Mouse (Mus musculus): ENCODE results near the gene Hyal1. TPM values are rescaled to one million over a fixed set of nuclear protein-coding genes. Genes with fewer than 3 reads are reported as not detected.

Gene Hyal1
- total RNA-seq, 2 experiments from 2014 or later: 6.0 to 8.5 TPM

- Histone ChIP-seq H3K4me3 (no peak overlapping the region), H3K27ac (no peak overlapping the region)
- DNase-seq (ENCODE audit: extremely low spot score in 1 of 2, low spot score in 2 of 2): peak; percentile 88 to 97
- intact Hi-C loops (cut with DNase I): loop anchor here (1.0 to 2.0 kb wide), 3 partner anchors 42 to 133 kb away; no protein-coding TSS in a partner anchor
- TF ChIP-seq CTCF (IDR thresholded peaks at IDR 0.05): peak; percentile 99
Observed at GRCm38 (mm10) chr9:107602068-107602648, 25.4 kb downstream of the Hyal1 start.

GRCm38 (mm10) chr9:107603251-107603650, 26.5 kb downstream of the Hyal1 start:
- intact Hi-C loops (cut with DNase I): loop anchor here (2.0 kb wide), 1 partner anchor 132 kb away; no protein-coding TSS in a partner anchor
- TF ChIP-seq CTCF (IDR thresholded peaks at IDR 0.05): no peak
- no peak overlapping the region for H3K27ac ChIP-seq
- no peak for DNase-seq (ENCODE audit: extremely low spot score in 1 of 2, low spot score in 2 of 2)
- H3K4me3 ChIP-seq: no peak overlapping the region

GRCm38 (mm10) chr9:107605041-107605661, 28.4 kb downstream of the Hyal1 start:
- H3K27ac ChIP-seq: no peak overlapping the region
- intact Hi-C loops (cut with DNase I): no loop called here
- no peak for TF ChIP-seq CTCF (IDR thresholded peaks at IDR 0.05)
- H3K4me3 ChIP-seq: no peak overlapping the region
- DNase-seq (ENCODE audit: extremely low spot score in 1 of 2, low spot score in 2 of 2): no peak

GRCm38 (mm10) chr9:107606591-107606990, 29.9 kb downstream of the Hyal1 start:
- DNase-seq (ENCODE audit: extremely low spot score in 1 of 2, low spot score in 2 of 2): no peak
- intact Hi-C loops (cut with DNase I): no loop called here
- Histone ChIP-seq H3K4me3 (no peak overlapping the region), H3K27ac (no peak overlapping the region)
- no peak for TF ChIP-seq CTCF (IDR thresholded peaks at IDR 0.05)

- no peak for DNase-seq (ENCODE audit: extremely low spot score in 1 of 2, low spot score in 2 of 2)
- TF ChIP-seq CTCF (IDR thresholded peaks at IDR 0.05): no peak
- intact Hi-C loops (cut with DNase I): no loop called here
- no peak overlapping the region for H3K4me3 ChIP-seq
- H3K27ac ChIP-seq: no peak overlapping the region
Observed at GRCm38 (mm10) chr9:107607036-107607435, 30.3 kb downstream of the Hyal1 start.

GRCm38 (mm10) chr9:107607653-107608245, 31.0 kb downstream of the Hyal1 start:
- TF ChIP-seq CTCF (IDR thresholded peaks at IDR 0.05): no peak
- no peak for DNase-seq (ENCODE audit: extremely low spot score in 1 of 2, low spot score in 2 of 2)
- Histone ChIP-seq H3K27ac (no peak overlapping the region), H3K4me3 (no peak overlapping the region)
- intact Hi-C loops (cut with DNase I): no loop called here

GRCm38 (mm10) chr9:107608741-107609432, 32.2 kb downstream of the Hyal1 start, which contains the start of gene Sema3b:
Gene Sema3b, minus strand, starts transcription at chr9:107609229.
- no peak for TF ChIP-seq CTCF (IDR thresholded peaks at IDR 0.05)
- no peak within 1 kb of the TSS for H3K4me3 ChIP-seq
- no peak for DNase-seq (ENCODE audit: extremely low spot score in 1 of 2, low spot score in 2 of 2)
- intact Hi-C loops (cut with DNase I): no loop called here
- no peak within 1 kb of the TSS for H3K27ac ChIP-seq

- DNase-seq (ENCODE audit: extremely low spot score in 1 of 2, low spot score in 2 of 2): no peak
- H3K4me3 ChIP-seq: no peak overlapping the region
- intact Hi-C loops (cut with DNase I): no loop called here
- H3K27ac ChIP-seq: no peak overlapping the region
- TF ChIP-seq CTCF (IDR thresholded peaks at IDR 0.05): no peak
Observed at GRCm38 (mm10) chr9:107609433-107609830, 32.7 kb downstream of the Hyal1 start.

- intact Hi-C loops (cut with DNase I): loop anchor here (1.0 kb wide), 2 partner anchors 23 to 24 kb away; partner anchors contain the start of gene Ifrd2
- no peak for DNase-seq (ENCODE audit: extremely low spot score in 1 of 2, low spot score in 2 of 2)
- Histone ChIP-seq H3K4me3 (peak overlapping the region; percentile 51; the same call in 1 of the 2 replicates), H3K27ac (peak overlapping the region; percentile 100)
- TF ChIP-seq CTCF (IDR thresholded peaks at IDR 0.05): no peak
Observed at GRCm38 (mm10) chr9:107611456-107612190, 34.9 kb downstream of the Hyal1 start.

GRCm38 (mm10) chr9:107612191-107612944, 35.6 kb downstream of the Hyal1 start:
- DNase-seq (ENCODE audit: extremely low spot score in 1 of 2, low spot score in 2 of 2): peak; percentile 99 to 100
- intact Hi-C loops (cut with DNase I): loop anchor here (1.0 kb wide), 2 partner anchors 22 to 25 kb away; partner anchors contain the start of gene Ifrd2
- TF ChIP-seq CTCF (IDR thresholded peaks at IDR 0.05): peak; percentile 96
- peak overlapping the region; percentile 100 for H3K27ac ChIP-seq
- H3K4me3 ChIP-seq: peak overlapping the region; percentile 51

Measured in left cerebral cortex, adult 2 months (tissue).